Mouse (Mus musculus): ENCODE results near the gene Ablim1.

- TF ChIP-seq POLR2A (IDR thresholded peaks at IDR 0.05; ENCODE audit: extremely low read depth, insufficient read depth, low read length) (no peak), CTCF (IDR thresholded peaks at IDR 0.05; ENCODE audit: low read depth, low read length) (no peak)
Observed at GRCm38 (mm10) chr19:57271757-57272156, 43.0 kb downstream of the Ablim1 start.

Measured in liver, adult 2 months (tissue).